10 mouse cellular contexts compared by ENCODE assay signal in genomic region chr11:95632474-95632873, GRCm38 (mm10). TPM values are rescaled to one million over a fixed set of nuclear protein-coding genes. Genes with fewer than 3 reads are reported as not detected.
A peak's percentile ranks its signal among the peaks of the same experiment; 100 is the strongest.
DNase-seq lines count a peak whose midpoint lies in the region; ATAC-seq and TF ChIP-seq lines count a peak whose summit lies in the region.
"Had no signal": no experiment of that assay in that cellular context is flagged by ENCODE, and none has a peak within 500 bp of the region (broad histone marks: within the 10 kb centered on the region; RNA-seq: fewer than 3 reads in every experiment).

No protein-coding gene starts in this region.

- 79% methylated on average over 6 of the region's 6 CpGs for WGBS in kidney, postnatal 0 days
- WGBS in limb, embryonic 13.5 days, result 76% methylated on average over 6 of the region's 6 CpGs

- peak overlapping the region; percentile 31; the same call in 1 of the 2 replicates for H3K27ac ChIP-seq in kidney, postnatal 0 days
- peak overlapping the region; percentile 85 for H3K27ac ChIP-seq in limb, embryonic 13.5 days
- H3K27ac ChIP-seq: heart, embryonic 13.5 days; macrophage had no signal

- no peaks in the 10 kb centered on the region for H3K36me3 ChIP-seq in kidney, postnatal 0 days (ENCODE audit: insufficient read depth, low read length)
- H3K36me3 ChIP-seq in limb, embryonic 13.5 days, result no peaks in the 10 kb centered on the region
- H3K36me3 ChIP-seq: heart, embryonic 13.5 days had no signal

- no peak overlapping the region for H3K4me2 ChIP-seq in kidney, postnatal 0 days (ENCODE audit: low read length)
- H3K4me2 ChIP-seq in limb, embryonic 13.5 days (replicated peaks), result no peak overlapping the region
- H3K4me2 ChIP-seq: heart, embryonic 13.5 days had no signal

- peaks cover 5% of the 10 kb centered on the region; the same call in 1 of the 2 replicates for H3K4me1 ChIP-seq in kidney, postnatal 0 days (replicated peaks; ENCODE audit: insufficient read depth, low read length)
- peaks cover 60% of the 10 kb centered on the region for H3K4me1 ChIP-seq in limb, embryonic 13.5 days

- no peak for DNase-seq in kidney, postnatal 0 days (ENCODE audit: low spot score)
- DNase-seq in kidney, postnatal 14 days, result no peak
- peak; percentile 36 for DNase-seq in 3T3-L1 (ENCODE audit: low read depth, low spot score)
- DNase-seq in brain, adult 2 months (ENCODE audit: low read depth, low spot score), result peak; percentile 88
- DNase-seq in ovary, postnatal 14 days (ENCODE audit: low spot score), result no peak
- no peak for DNase-seq in right cerebral cortex, adult 2 months (ENCODE audit: low spot score in 2 of 2)

- no peak for TF ChIP-seq CTCF in kidney, postnatal 0 days (IDR thresholded peaks at IDR 0.05; ENCODE audit: low read depth)

- no peaks in the 10 kb centered on the region for H3K27me3 ChIP-seq in kidney, postnatal 0 days (ENCODE audit: insufficient read depth, low read length)
- H3K27me3 ChIP-seq in limb, embryonic 13.5 days, result peaks cover 16% of the 10 kb centered on the region

- no peak overlapping the region for H3K9ac ChIP-seq in kidney, postnatal 0 days (ENCODE audit: low read depth, low read length)
- H3K9ac ChIP-seq in limb, embryonic 13.5 days, result no peak overlapping the region
- H3K9ac ChIP-seq: heart, embryonic 13.5 days had no signal

- no peak overlapping the region for H3K4me3 ChIP-seq in kidney, postnatal 0 days (replicated peaks; ENCODE audit: low read depth, low read length)
- H3K4me3 ChIP-seq in limb, embryonic 13.5 days, result no peak overlapping the region
- H3K4me3 ChIP-seq: erythroblast, embryonic 14.5 days; heart, embryonic 13.5 days had no signal

- ATAC-seq in kidney, postnatal 0 days (replicated peaks; ENCODE audit: low FRiP score, low read depth), result no peak
- no peak for ATAC-seq in limb, embryonic 13.5 days (ENCODE audit: low FRiP score, low read depth)

- H3K9me3 ChIP-seq in kidney, postnatal 0 days (replicated peaks; ENCODE audit: low read length), result no peaks in the 10 kb centered on the region
- H3K9me3 ChIP-seq in limb, embryonic 13.5 days, result no peaks in the 10 kb centered on the region
- H3K9me3 ChIP-seq: heart, embryonic 13.5 days had no signal

RNA-seq across cellular contexts. Expression of gene Phb, which starts 34.3 kb away (rescaled TPM):
- 318 and 344 TPM in 2 replicates for polyA plus RNA-seq in kidney, postnatal 0 days (2015; fragmentation: Nextera tagmentation; extraction: Ambion mirVana)
- 217 and 221 TPM in 2 replicates for polyA plus RNA-seq in limb, embryonic 13.5 days (2015; fragmentation: Nextera tagmentation; extraction: Ambion mirVana)

RNA-seq across cellular contexts. Expression of gene Ngfr, which starts 44.9 kb away (rescaled TPM):
- polyA plus RNA-seq in kidney, postnatal 0 days (2015; fragmentation: Nextera tagmentation; extraction: Ambion mirVana), result 6.2 and 7.6 TPM in 2 replicates
- polyA plus RNA-seq in limb, embryonic 13.5 days (2015; fragmentation: Nextera tagmentation; extraction: Ambion mirVana), result 29.4 and 34.5 TPM in 2 replicates

Comparison
In these comparisons a context has a peak if more than half of its experiments do, and no peak if none do; other contexts are left out.
1. DNase-seq: peak in 3T3-L1 (single experiment) and brain, adult 2 months (single experiment); none in kidney, postnatal 0 days (single experiment), kidney, postnatal 14 days (single experiment), ovary, postnatal 14 days (single experiment) and right cerebral cortex, adult 2 months (0 of 2).